Mouse (Mus musculus): ENCODE results near the gene Mroh9.

DNA sequence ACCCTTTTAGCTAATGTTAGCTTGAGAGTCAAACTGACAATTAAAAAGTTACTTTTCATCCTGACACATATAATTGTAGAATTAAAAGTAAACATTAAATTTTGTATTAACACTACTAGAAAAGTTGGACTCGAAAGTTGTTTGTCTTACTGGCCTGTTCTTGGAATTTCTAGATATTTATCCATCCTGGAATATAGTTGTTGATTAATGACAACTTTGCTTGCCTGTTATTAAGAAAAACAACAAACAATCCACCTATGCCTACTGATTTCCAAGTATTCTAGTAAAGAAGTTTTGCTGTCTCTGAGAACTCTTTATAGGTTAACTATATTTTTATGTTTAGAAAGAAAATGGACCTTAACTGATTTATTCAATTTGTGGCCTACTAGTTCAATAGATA is 98.7 kb downstream of the Mroh9 start:
- TF ChIP-seq CTCF (IDR thresholded peaks at IDR 0.05; ENCODE audit: extremely low read depth, insufficient read length, insufficient replicate concordance, low read depth, low read length), result no peak
- TF ChIP-seq POLR2A (IDR thresholded peaks at IDR 0.05; ENCODE audit: low read depth, low read length), result no peak
